Mouse (Mus musculus) 3134 (cell line): ENCODE results near the gene Olfr295.

Experiments
- DNase-seq: peaks from one replicate; pipeline ENCODE4 v3.0.0-alpha.2; 2011; ENCODE audit warnings: low spot score; ENCODE audit not compliant: insufficient read length; ENCODE audit errors: extremely low read depth

Olfr295 gene

GRCm38 (mm10) chr7:86583562-86583961 lies at the start of gene Olfr295:
Gene Olfr295 (plus strand): TSS chr7:86583862.
- no peak for DNase-seq

- DNase-seq: no peak
These were observed 32.9 kb downstream of the Olfr295 start, which contains the start of gene Olfr294 for GRCm38 (mm10) chr7:86616543-86616942. Gene Olfr294 (minus strand): TSS chr7:86616643.
